23 mouse cellular contexts compared by ENCODE assay signal in the genomic region with DNA sequence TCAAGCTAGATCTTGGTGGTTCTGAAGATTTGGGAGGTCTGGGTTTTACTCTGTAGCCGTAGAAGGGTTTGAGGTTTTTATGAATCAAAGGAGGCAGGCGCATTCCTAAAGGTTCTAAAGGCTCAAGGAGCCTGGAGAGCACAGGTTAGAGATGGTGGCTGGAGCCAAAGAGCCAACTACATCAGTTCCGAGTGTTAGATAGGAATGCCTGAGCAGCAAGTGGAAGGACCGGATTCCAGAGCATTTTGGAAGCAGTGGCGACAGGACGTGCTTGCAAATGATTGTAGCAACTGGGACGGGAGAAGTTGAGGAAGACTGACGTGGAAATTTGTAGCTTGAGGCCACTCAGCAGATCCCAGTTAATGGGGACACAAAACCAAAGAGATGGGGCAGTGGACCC. TPM values are rescaled to one million over a fixed set of nuclear protein-coding genes. Genes with fewer than 3 reads are reported as not detected.
A peak's percentile ranks its signal among the peaks of the same experiment; 100 is the strongest.
DNase-seq lines count a peak whose midpoint lies in the region; ATAC-seq and TF ChIP-seq lines count a peak whose summit lies in the region.
"Had no signal": no experiment of that assay in that cellular context is flagged by ENCODE, and none has a peak within 500 bp of the region (broad histone marks: within the 10 kb centered on the region; RNA-seq: fewer than 3 reads in every experiment).

No protein-coding gene starts in this region.

- H3K4me3 ChIP-seq in liver, embryonic 12.5 days = no peak overlapping the region
- H3K4me3 ChIP-seq in liver, postnatal 0 days (ENCODE audit: low read depth, low read length) = no peak overlapping the region
- H3K4me3 ChIP-seq in lung, postnatal 0 days (ENCODE audit: low read depth, low read length) = no peak overlapping the region
- H3K4me3 ChIP-seq in left cerebral cortex, adult 2 months = no peak overlapping the region
- H3K4me3 ChIP-seq: forebrain, embryonic 13.5 days; heart, embryonic 10.5 days; heart, embryonic 15.5 days; hindbrain, embryonic 15.5 days; kidney, embryonic 15.5 days had no signal

- 66% methylated on average over 8 of the region's 8 CpGs for WGBS in liver, embryonic 12.5 days (ENCODE audit: insufficient replicate concordance)
- WGBS in liver, postnatal 0 days (ENCODE audit: insufficient replicate concordance) = 72% methylated on average over 8 of the region's 8 CpGs
- 56% methylated on average over 8 of the region's 8 CpGs for WGBS in lung, postnatal 0 days

- H3K27ac ChIP-seq in liver, embryonic 12.5 days = 0 out of 2 replicates have a peak overlapping the region, but pooled peaks have one; percentile 8
- H3K27ac ChIP-seq in liver, postnatal 0 days (ENCODE audit: low read depth) = no peak overlapping the region
- peak overlapping the region; percentile 39; the same call in 1 of the 2 replicates for H3K27ac ChIP-seq in lung, postnatal 0 days (ENCODE audit: low read length)
- no peak overlapping the region for H3K27ac ChIP-seq in left cerebral cortex, adult 2 months
- H3K27ac ChIP-seq: forebrain, embryonic 13.5 days; heart, embryonic 10.5 days; hindbrain, embryonic 15.5 days; kidney, embryonic 15.5 days; macrophage had no signal

- no peaks in the 10 kb centered on the region for H3K9me3 ChIP-seq in liver, embryonic 12.5 days (replicated peaks)
- H3K9me3 ChIP-seq in liver, postnatal 0 days (ENCODE audit: low read length) = no peaks in the 10 kb centered on the region
- H3K9me3 ChIP-seq in lung, postnatal 0 days (ENCODE audit: low read length) = no peaks in the 10 kb centered on the region
- H3K9me3 ChIP-seq: forebrain, embryonic 13.5 days; heart, embryonic 10.5 days; heart, embryonic 15.5 days; hindbrain, embryonic 15.5 days; kidney, embryonic 15.5 days had no signal

- H3K36me3 ChIP-seq in liver, embryonic 12.5 days = no peaks in the 10 kb centered on the region
- peaks cover 8% of the 10 kb centered on the region for H3K36me3 ChIP-seq in liver, postnatal 0 days (replicated peaks; ENCODE audit: insufficient read depth, low read length)
- peaks cover 3% of the 10 kb centered on the region; the same call in 1 of the 2 replicates for H3K36me3 ChIP-seq in lung, postnatal 0 days (ENCODE audit: insufficient read depth, low read length)
- H3K36me3 ChIP-seq: heart, embryonic 10.5 days; heart, embryonic 15.5 days; hindbrain, embryonic 15.5 days; kidney, embryonic 15.5 days had no signal

- no peak overlapping the region for H3K4me2 ChIP-seq in liver, embryonic 12.5 days
- no peak overlapping the region for H3K4me2 ChIP-seq in liver, postnatal 0 days (ENCODE audit: low read depth, low read length)
- no peak overlapping the region for H3K4me2 ChIP-seq in lung, postnatal 0 days (replicated peaks; ENCODE audit: low read depth, low read length)
- H3K4me2 ChIP-seq: forebrain, embryonic 13.5 days; heart, embryonic 15.5 days; hindbrain, embryonic 15.5 days; kidney, embryonic 15.5 days had no signal

- H3K9ac ChIP-seq in liver, embryonic 12.5 days = no peak overlapping the region
- H3K9ac ChIP-seq in liver, postnatal 0 days (replicated peaks) = no peak overlapping the region
- H3K9ac ChIP-seq in lung, postnatal 0 days (replicated peaks; ENCODE audit: low read depth) = no peak overlapping the region
- H3K9ac ChIP-seq: forebrain, embryonic 13.5 days; heart, embryonic 15.5 days; hindbrain, embryonic 15.5 days; kidney, embryonic 15.5 days had no signal

- ATAC-seq in liver, embryonic 12.5 days = no peak
- no peak for ATAC-seq in liver, postnatal 0 days
- ATAC-seq in lung, postnatal 0 days = peak; percentile 94
- no peak for ATAC-seq in CD4-positive, CD25-positive, alpha-beta regulatory T cell, adult 4 months
- ATAC-seq: activated CD4-positive, CD25-positive, alpha-beta regulatory T cell, adult 4 months; forebrain, embryonic 13.5 days; inflammation-experienced regulatory T-cells, adult 6 months had no signal

- no peak for TF ChIP-seq EP300 in liver, postnatal 0 days (IDR thresholded peaks at IDR 0.05; ENCODE audit: low read depth)
- peak; percentile 80 for TF ChIP-seq EP300 in lung, postnatal 0 days (IDR thresholded peaks at IDR 0.05)

- TF ChIP-seq CTCF in liver, postnatal 0 days (IDR thresholded peaks at IDR 0.05; ENCODE audit: low read depth) = no peak
- no peak for TF ChIP-seq CTCF in lung, postnatal 0 days (IDR thresholded peaks at IDR 0.05)
- no peak for TF ChIP-seq CTCF in left cerebral cortex, adult 2 months (IDR thresholded peaks at IDR 0.05)

- peaks cover 10% of the 10 kb centered on the region; the same call in 1 of the 2 replicates for H3K27me3 ChIP-seq in liver, embryonic 12.5 days (replicated peaks)
- H3K27me3 ChIP-seq in liver, postnatal 0 days (ENCODE audit: insufficient read depth, low read length) = no peaks in the 10 kb centered on the region
- no peaks in the 10 kb centered on the region for H3K27me3 ChIP-seq in lung, postnatal 0 days (replicated peaks; ENCODE audit: insufficient read depth, low read length)
- H3K27me3 ChIP-seq: heart, embryonic 15.5 days; hindbrain, embryonic 15.5 days; kidney, embryonic 15.5 days had no signal

- H3K4me1 ChIP-seq in liver, embryonic 12.5 days = peaks cover 44% of the 10 kb centered on the region
- peaks cover 9% of the 10 kb centered on the region for H3K4me1 ChIP-seq in liver, postnatal 0 days (ENCODE audit: insufficient read depth)
- H3K4me1 ChIP-seq in lung, postnatal 0 days (ENCODE audit: insufficient read depth, low read depth, low read length) = no peaks in the 10 kb centered on the region
- H3K4me1 ChIP-seq: forebrain, embryonic 13.5 days; heart, embryonic 15.5 days; hindbrain, embryonic 15.5 days; kidney, embryonic 15.5 days had no signal

- DNase-seq in liver, postnatal 0 days = no peak
- peak; percentile 73 to 79 for DNase-seq in lung, adult 18-20 months
- peak; percentile 87 for DNase-seq in lung, postnatal 0 days (ENCODE audit: low spot score)
- peak; percentile 57 to 74 for DNase-seq in lung, postnatal 4 days
- no peak for DNase-seq in left cerebral cortex, postnatal 10 days (ENCODE audit: extremely low spot score in 1 of 2, low spot score in 2 of 2)
- no peak for DNase-seq in left cerebral cortex, adult 2 months (ENCODE audit: extremely low spot score in 1 of 2, low spot score in 2 of 2)
- DNase-seq: adrenal gland, adult 8-10 months; cerebellum, adult 2 months; cerebellum, postnatal 25 days; gastrocnemius, postnatal 25 days; kidney, adult 11 months; kidney, postnatal 25 days; thymus, postnatal 14 days had no signal

- intact Hi-C loops in left cerebral cortex, postnatal 10 days (cut with DNase I) = no loop called here
- intact Hi-C loops in left cerebral cortex, adult 2 months (cut with DNase I) = no loop called here

RNA-seq across cellular contexts. Expression of gene Bysl, which starts 37.3 kb away (rescaled TPM):
- polyA plus RNA-seq in liver, embryonic 12.5 days (2016; fragmentation: Nextera tagmentation; extraction: Ambion mirVana) = 34.6 and 35.2 TPM in 2 replicates
- 8.9 and 10.6 TPM in 2 replicates for polyA plus RNA-seq in liver, postnatal 0 days (2015; fragmentation: Nextera tagmentation; extraction: Ambion mirVana)
- polyA plus RNA-seq in lung, postnatal 0 days (2015; fragmentation: Nextera tagmentation; extraction: Ambion mirVana) = 9.9 and 10.4 TPM in 2 replicates
- 10 to 100 TPM; 25.2 to 25.3 TPM for total RNA-seq in left cerebral cortex, postnatal 10 days (2021)
- total RNA-seq in left cerebral cortex, adult 2 months (2021) = 10 to 100 TPM; 18.1 to 18.8 TPM
- polyA plus RNA-seq in CD4-positive, CD25-positive, alpha-beta regulatory T cell, adult 4 months (2017; shearing (Covaris generic)) = 10 to 100 TPM; 10.6 to 14.2 TPM

RNA-seq across cellular contexts. Expression of gene Med20, which starts 37.4 kb away (rescaled TPM):
- 31.2 and 32.6 TPM in 2 replicates for polyA plus RNA-seq in liver, embryonic 12.5 days (2016; fragmentation: Nextera tagmentation; extraction: Ambion mirVana)
- polyA plus RNA-seq in liver, postnatal 0 days (2015; fragmentation: Nextera tagmentation; extraction: Ambion mirVana) = 13.5 and 14.4 TPM in 2 replicates
- polyA plus RNA-seq in lung, postnatal 0 days (2015; fragmentation: Nextera tagmentation; extraction: Ambion mirVana) = 31.6 and 32.8 TPM in 2 replicates
- 10 to 100 TPM; 21.4 to 23.5 TPM for total RNA-seq in left cerebral cortex, postnatal 10 days (2021)
- 10 to 100 TPM; 29.3 to 33.3 TPM for total RNA-seq in left cerebral cortex, adult 2 months (2021)
- 10 to 100 TPM; 36.0 to 37.0 TPM for polyA plus RNA-seq in CD4-positive, CD25-positive, alpha-beta regulatory T cell, adult 4 months (2017; shearing (Covaris generic))

RNA-seq across cellular contexts. Expression of gene Gm20517, which starts 37.4 kb away (rescaled TPM):
- polyA plus RNA-seq in liver, embryonic 12.5 days (2016; fragmentation: Nextera tagmentation; extraction: Ambion mirVana) = 2.3 and 2.7 TPM in 2 replicates
- polyA plus RNA-seq in liver, postnatal 0 days (2015; fragmentation: Nextera tagmentation; extraction: Ambion mirVana) = 0.79 and 0.82 TPM in 2 replicates
- polyA plus RNA-seq in lung, postnatal 0 days (2015; fragmentation: Nextera tagmentation; extraction: Ambion mirVana) = 0.64 and 1.4 TPM in 2 replicates
- 1 to 10 TPM; 6.2 to 6.4 TPM for total RNA-seq in left cerebral cortex, postnatal 10 days (2021)
- 1 to 10 TPM; 7.1 TPM for total RNA-seq in left cerebral cortex, adult 2 months (2021)
- polyA plus RNA-seq in CD4-positive, CD25-positive, alpha-beta regulatory T cell, adult 4 months (2017; shearing (Covaris generic)) = under 1 TPM in 1 of 2 experiments, not detected in 1; 0.73 TPM

RNA-seq across cellular contexts. Expression of gene Usp49, which starts 56.5 kb away (rescaled TPM):
- 5.0 and 6.2 TPM in 2 replicates for polyA plus RNA-seq in liver, embryonic 12.5 days (2016; fragmentation: Nextera tagmentation; extraction: Ambion mirVana)
- polyA plus RNA-seq in liver, postnatal 0 days (2015; fragmentation: Nextera tagmentation; extraction: Ambion mirVana) = 1.2 and 1.6 TPM in 2 replicates
- 3.3 and 4.1 TPM in 2 replicates for polyA plus RNA-seq in lung, postnatal 0 days (2015; fragmentation: Nextera tagmentation; extraction: Ambion mirVana)
- total RNA-seq in left cerebral cortex, postnatal 10 days (2021) = 10 to 100 TPM; 14.8 to 15.1 TPM
- 10 to 100 TPM in 1 of 2 experiments, 1 to 10 TPM in 1; 9.6 to 13.1 TPM for total RNA-seq in left cerebral cortex, adult 2 months (2021)
- polyA plus RNA-seq in CD4-positive, CD25-positive, alpha-beta regulatory T cell, adult 4 months (2017; shearing (Covaris generic)) = under 1 TPM; 0.43 to 0.78 TPM

Comparison
In these comparisons a context has a peak if more than half of its experiments do, and no peak if none do; other contexts are left out.
1. H3K27ac ChIP-seq: peak in liver, embryonic 12.5 days (single experiment) and lung, postnatal 0 days (single experiment); none in liver, postnatal 0 days (single experiment) and left cerebral cortex, adult 2 months (single experiment).
2. DNase-seq: peak in lung, adult 18-20 months (2 of 2), lung, postnatal 0 days (single experiment) and lung, postnatal 4 days (2 of 2); none in liver, postnatal 0 days (single experiment), left cerebral cortex, postnatal 10 days (0 of 2) and left cerebral cortex, adult 2 months (0 of 2).